18 mouse cellular contexts compared by ENCODE assay signal in the genomic region with DNA sequence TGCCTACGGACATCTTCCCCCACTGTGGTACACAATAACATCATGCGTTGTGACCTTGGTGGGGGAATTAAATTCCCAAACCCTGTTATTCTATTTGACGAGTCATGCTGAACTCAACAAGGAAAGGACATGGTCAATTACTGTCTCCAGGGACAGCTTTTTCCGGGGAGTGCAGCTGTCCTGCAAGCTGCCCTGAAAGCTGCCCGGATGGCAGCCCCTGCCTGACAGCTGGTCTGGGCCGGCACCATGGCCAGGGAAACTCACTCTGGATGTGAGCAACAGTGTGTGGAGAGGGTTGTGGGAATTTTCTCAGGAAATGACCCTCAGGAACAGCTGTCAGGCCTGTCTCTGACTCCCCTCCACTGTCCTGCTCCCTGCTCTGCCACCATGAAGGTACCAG. TPM values are rescaled to one million over a fixed set of nuclear protein-coding genes. Genes with fewer than 3 reads are reported as not detected.
DNase-seq lines count a peak whose midpoint lies in the region; ATAC-seq and TF ChIP-seq lines count a peak whose summit lies in the region.
"Had no signal": no experiment of that assay in that cellular context is flagged by ENCODE, and none has a peak within 500 bp of the region (broad histone marks: within the 10 kb centered on the region; RNA-seq: fewer than 3 reads in every experiment).

No protein-coding gene starts in this region.

- no peak for TF ChIP-seq CTCF in left cerebral cortex, adult 2 months (IDR thresholded peaks at IDR 0.05)

- H3K9me3 ChIP-seq in embryonic facial prominence, embryonic 14.5 days (ENCODE audit: control insufficient read depth, low read length): no peaks in the 10 kb centered on the region
- 0 out of 2 replicates have a peak, but pooled peaks cover 6% of the 10 kb centered on the region for H3K9me3 ChIP-seq in embryonic facial prominence, embryonic 10.5 days
- no peaks in the 10 kb centered on the region for H3K9me3 ChIP-seq in neural tube, embryonic 11.5 days (ENCODE audit: control insufficient read depth, low read length)
- H3K9me3 ChIP-seq in neural tube, embryonic 15.5 days (replicated peaks): no peaks in the 10 kb centered on the region

- H3K4me3 ChIP-seq in embryonic facial prominence, embryonic 14.5 days (ENCODE audit: low read depth, low read length): no peak overlapping the region
- H3K4me3 ChIP-seq in embryonic facial prominence, embryonic 10.5 days: no peak overlapping the region
- H3K4me3 ChIP-seq in left cerebral cortex, adult 2 months: no peak overlapping the region
- H3K4me3 ChIP-seq in neural tube, embryonic 11.5 days (ENCODE audit: low read depth, low read length): no peak overlapping the region
- no peak overlapping the region for H3K4me3 ChIP-seq in neural tube, embryonic 15.5 days (replicated peaks)
- H3K4me3 ChIP-seq: megakaryocyte, embryonic 14.5 days had no signal

- peak; percentile 74; the same call in 1 of the 2 replicates for ATAC-seq in embryonic facial prominence, embryonic 14.5 days (ENCODE audit: low read depth)
- peak; percentile 38 for ATAC-seq in neural tube, embryonic 11.5 days (ENCODE audit: insufficient read depth, low FRiP score, low TSS enrichment)
- no peak for ATAC-seq in neural tube, embryonic 15.5 days (ENCODE audit: low FRiP score)
- ATAC-seq: forebrain, embryonic 14.5 days; intestine, postnatal 0 days had no signal

- no peak overlapping the region for H3K27ac ChIP-seq in embryonic facial prominence, embryonic 14.5 days (replicated peaks; ENCODE audit: low read depth, low read length)
- no peak overlapping the region for H3K27ac ChIP-seq in embryonic facial prominence, embryonic 10.5 days (replicated peaks)
- H3K27ac ChIP-seq in left cerebral cortex, adult 2 months: no peak overlapping the region
- H3K27ac ChIP-seq in neural tube, embryonic 11.5 days (ENCODE audit: low read depth, low read length): no peak overlapping the region
- no peak overlapping the region for H3K27ac ChIP-seq in neural tube, embryonic 15.5 days (replicated peaks)
- H3K27ac ChIP-seq: liver, embryonic 14.5 days had no signal

- no peaks in the 10 kb centered on the region for H3K4me1 ChIP-seq in embryonic facial prominence, embryonic 14.5 days (ENCODE audit: control insufficient read depth, insufficient read depth, low read length)
- 0 out of 2 replicates have a peak, but pooled peaks cover 4% of the 10 kb centered on the region for H3K4me1 ChIP-seq in embryonic facial prominence, embryonic 10.5 days
- no peaks in the 10 kb centered on the region for H3K4me1 ChIP-seq in neural tube, embryonic 11.5 days (ENCODE audit: control insufficient read depth, insufficient read depth, low read length)
- H3K4me1 ChIP-seq in neural tube, embryonic 15.5 days: no peaks in the 10 kb centered on the region

- intact Hi-C loops in left cerebral cortex, postnatal 4 days (cut with DNase I): no loop called here
- intact Hi-C loops in left cerebral cortex, adult 2 months (cut with DNase I): no loop called here

- H3K4me2 ChIP-seq in embryonic facial prominence, embryonic 14.5 days (ENCODE audit: low read depth, low read length): no peak overlapping the region
- H3K4me2 ChIP-seq in neural tube, embryonic 11.5 days (ENCODE audit: low read depth): no peak overlapping the region
- H3K4me2 ChIP-seq in neural tube, embryonic 15.5 days: no peak overlapping the region
- H3K4me2 ChIP-seq: heart, embryonic 11.5 days had no signal

- no peaks in the 10 kb centered on the region for H3K27me3 ChIP-seq in embryonic facial prominence, embryonic 14.5 days (replicated peaks; ENCODE audit: control insufficient read depth, insufficient read depth, low read length)
- H3K27me3 ChIP-seq in embryonic facial prominence, embryonic 10.5 days (replicated peaks; ENCODE audit: low read depth, poor library complexity, severe bottlenecking): no peaks in the 10 kb centered on the region
- no peaks in the 10 kb centered on the region for H3K27me3 ChIP-seq in neural tube, embryonic 11.5 days (ENCODE audit: control insufficient read depth, insufficient read depth, low read length)
- no peaks in the 10 kb centered on the region for H3K27me3 ChIP-seq in neural tube, embryonic 15.5 days (replicated peaks)

- DNase-seq in embryonic facial prominence, embryonic 14.5 days (ENCODE audit: low spot score): peak; percentile 50
- DNase-seq in embryonic facial prominence, embryonic 10.5 days (ENCODE audit: low spot score): no peak
- peak; percentile 37 for DNase-seq in left cerebral cortex, postnatal 4 days
- no peak for DNase-seq in left cerebral cortex, adult 2 months (ENCODE audit: extremely low spot score in 1 of 2, low spot score in 2 of 2)
- DNase-seq in neural tube, embryonic 11.5 days (ENCODE audit: low spot score): no peak
- DNase-seq in retina, embryonic 14.5 days (ENCODE audit: low spot score): peak; percentile 55
- no peak for DNase-seq in kidney, adult 8-10 months
- DNase-seq: B cell, adult 2 months; cerebellum, adult 2 months; heart, postnatal 4 days; kidney, postnatal 25 days; thymus, adult 2 months had no signal

- H3K9ac ChIP-seq in embryonic facial prominence, embryonic 14.5 days (ENCODE audit: low read depth, low read length): no peak overlapping the region
- no peak overlapping the region for H3K9ac ChIP-seq in neural tube, embryonic 11.5 days (ENCODE audit: low read length)
- no peak overlapping the region for H3K9ac ChIP-seq in neural tube, embryonic 15.5 days (replicated peaks)
- H3K9ac ChIP-seq: liver, embryonic 14.5 days had no signal

- 57% methylated on average over 6 of the region's 6 CpGs for WGBS in embryonic facial prominence, embryonic 14.5 days
- WGBS in embryonic facial prominence, embryonic 10.5 days: 66% methylated on average over 6 of the region's 6 CpGs
- 34% methylated on average over 6 of the region's 6 CpGs for WGBS in neural tube, embryonic 11.5 days
- 20% methylated on average over 6 of the region's 6 CpGs for whole genome bisulfite sequencing in neural tube, embryonic 15.5 days

- no peaks in the 10 kb centered on the region for H3K36me3 ChIP-seq in embryonic facial prominence, embryonic 14.5 days (ENCODE audit: control insufficient read depth, insufficient read depth, low read length)
- no peaks in the 10 kb centered on the region for H3K36me3 ChIP-seq in embryonic facial prominence, embryonic 10.5 days (replicated peaks)
- no peaks in the 10 kb centered on the region for H3K36me3 ChIP-seq in neural tube, embryonic 11.5 days (ENCODE audit: control insufficient read depth, insufficient read depth, low read length)
- H3K36me3 ChIP-seq in neural tube, embryonic 15.5 days: no peaks in the 10 kb centered on the region

RNA-seq across cellular contexts. Expression of gene Gal, which starts 8.1 kb away (rescaled TPM):
- 9.9 and 15.2 TPM in 2 replicates for polyA plus RNA-seq in embryonic facial prominence, embryonic 14.5 days (2014; fragmentation: Nextera tagmentation; extraction: Ambion mirVana)
- polyA plus RNA-seq in embryonic facial prominence, embryonic 10.5 days (2016; fragmentation: Nextera tagmentation; extraction: Ambion mirVana): 1.1 and 1.2 TPM in 2 replicates
- total RNA-seq in left cerebral cortex, postnatal 4 days (2021): 1 to 10 TPM; 1.7 to 4.0 TPM
- under 1 TPM in 1 of 2 experiments, not detected in 1; 0.56 TPM for total RNA-seq in left cerebral cortex, adult 2 months (2021)
- polyA plus RNA-seq in neural tube, embryonic 11.5 days (2014; fragmentation: Nextera tagmentation; extraction: Ambion mirVana): 4.0 and 5.3 TPM in 2 replicates
- 39.2 and 47.3 TPM in 2 replicates for polyA plus RNA-seq in neural tube, embryonic 15.5 days (2015; fragmentation: Nextera tagmentation; extraction: Ambion mirVana)

RNA-seq across cellular contexts. Expression of gene Tesmin, which starts 33.8 kb away (rescaled TPM):
- polyA plus RNA-seq in embryonic facial prominence, embryonic 14.5 days (2014; fragmentation: Nextera tagmentation; extraction: Ambion mirVana): 0.29 and 0.35 TPM in 2 replicates
- polyA plus RNA-seq in embryonic facial prominence, embryonic 10.5 days (2016; fragmentation: Nextera tagmentation; extraction: Ambion mirVana): 0.30 and 0.49 TPM in 2 replicates
- under 1 TPM; 0.32 to 0.66 TPM for total RNA-seq in left cerebral cortex, postnatal 4 days (2021)
- total RNA-seq in left cerebral cortex, adult 2 months (2021): under 1 TPM; 0.19 to 0.36 TPM
- polyA plus RNA-seq in neural tube, embryonic 11.5 days (2014; fragmentation: Nextera tagmentation; extraction: Ambion mirVana): 0.13 TPM in 1 of 2 replicates, not detected in the other
- polyA plus RNA-seq in neural tube, embryonic 15.5 days (2015; fragmentation: Nextera tagmentation; extraction: Ambion mirVana): 0.33 and 0.38 TPM in 2 replicates

Comparison
In these comparisons a context has a peak if more than half of its experiments do, and no peak if none do; other contexts are left out.
1. DNase-seq: peak in embryonic facial prominence, embryonic 14.5 days (single experiment), left cerebral cortex, postnatal 4 days (single experiment) and retina, embryonic 14.5 days (single experiment); none in embryonic facial prominence, embryonic 10.5 days (single experiment), left cerebral cortex, adult 2 months (0 of 2), neural tube, embryonic 11.5 days (single experiment) and kidney, adult 8-10 months (0 of 2).